Mouse (Mus musculus): ENCODE results near the gene 3110009E18Rik. TPM values are rescaled to one million over a fixed set of nuclear protein-coding genes. Genes with fewer than 3 reads are reported as not detected.
A peak's percentile ranks its signal among the peaks of the same experiment; 100 is the strongest.

The 3110009E18Rik gene
- polyA plus RNA-seq, 1 experiment from 2014 or later, result 14.4 TPM

GRCm38 (mm10) chr1:120204834-120205233 lies 83.8 kb downstream of the 3110009E18Rik start:
- Histone ChIP-seq H3K4me1 (peaks cover 6% of the 10 kb centered on the region; the same call in 1 of the 2 replicates), H3K9me3 (no peaks in the 10 kb centered on the region), H3K36me3 (no peaks in the 10 kb centered on the region), H3K4me2 (no peak overlapping the region), H3K27ac (no peak overlapping the region), H3K27me3 (no peaks in the 10 kb centered on the region), H3K4me3 (no peak overlapping the region), H3K9ac (no peak overlapping the region)
- WGBS, result 61% methylated on average over 1 of the region's 1 CpGs
- no peak for ATAC-seq (ENCODE audit: borderline replicate concordance, extremely low read depth, low FRiP score, low TSS enrichment)

- ATAC-seq (ENCODE audit: borderline replicate concordance, extremely low read depth, low FRiP score, low TSS enrichment), result peak; percentile 65; the same call in 1 of the 2 replicates
- no peak overlapping the region for H3K4me2 ChIP-seq
- H3K9ac ChIP-seq, result no peak overlapping the region
- no peaks in the 10 kb centered on the region for H3K36me3 ChIP-seq
- H3K4me3 ChIP-seq, result no peak overlapping the region
- H3K27me3 ChIP-seq, result no peaks in the 10 kb centered on the region
- H3K27ac ChIP-seq, result no peak overlapping the region
- 41% methylated on average over 6 of the region's 6 CpGs for WGBS
- H3K9me3 ChIP-seq, result no peaks in the 10 kb centered on the region
- peaks cover 6% of the 10 kb centered on the region; the same call in 1 of the 2 replicates for H3K4me1 ChIP-seq
These were observed 86.6 kb downstream of the 3110009E18Rik start for GRCm38 (mm10) chr1:120207568-120207967.

GRCm38 (mm10) chr1:120208502-120209230 lies 87.7 kb downstream of the 3110009E18Rik start:
- ATAC-seq (ENCODE audit: borderline replicate concordance, extremely low read depth, low FRiP score, low TSS enrichment), result no peak
- H3K36me3 ChIP-seq, result no peaks in the 10 kb centered on the region
- H3K9me3 ChIP-seq, result no peaks in the 10 kb centered on the region
- no peak overlapping the region for H3K9ac ChIP-seq
- H3K27ac ChIP-seq, result no peak overlapping the region
- no peak overlapping the region for H3K4me3 ChIP-seq
- no peak overlapping the region for H3K4me2 ChIP-seq
- H3K27me3 ChIP-seq, result no peaks in the 10 kb centered on the region
- 83% methylated on average over 11 of the region's 11 CpGs for WGBS
- peaks cover 6% of the 10 kb centered on the region; the same call in 1 of the 2 replicates for H3K4me1 ChIP-seq

- no peaks in the 10 kb centered on the region for H3K27me3 ChIP-seq
- peak; percentile 49; the same call in 1 of the 2 replicates for ATAC-seq (ENCODE audit: borderline replicate concordance, extremely low read depth, low FRiP score, low TSS enrichment)
- no peak overlapping the region for H3K4me2 ChIP-seq
- H3K9me3 ChIP-seq, result no peaks in the 10 kb centered on the region
- peaks cover 6% of the 10 kb centered on the region for H3K4me1 ChIP-seq
- 33% methylated on average over 6 of the region's 6 CpGs for WGBS
- no peaks in the 10 kb centered on the region for H3K36me3 ChIP-seq
- no peak overlapping the region for H3K4me3 ChIP-seq
- no peak overlapping the region for H3K9ac ChIP-seq
- H3K27ac ChIP-seq, result peak overlapping the region; percentile 29; the same call in 1 of the 2 replicates
These were observed 99.9 kb downstream of the 3110009E18Rik start for GRCm38 (mm10) chr1:120220841-120221240.

DNA sequence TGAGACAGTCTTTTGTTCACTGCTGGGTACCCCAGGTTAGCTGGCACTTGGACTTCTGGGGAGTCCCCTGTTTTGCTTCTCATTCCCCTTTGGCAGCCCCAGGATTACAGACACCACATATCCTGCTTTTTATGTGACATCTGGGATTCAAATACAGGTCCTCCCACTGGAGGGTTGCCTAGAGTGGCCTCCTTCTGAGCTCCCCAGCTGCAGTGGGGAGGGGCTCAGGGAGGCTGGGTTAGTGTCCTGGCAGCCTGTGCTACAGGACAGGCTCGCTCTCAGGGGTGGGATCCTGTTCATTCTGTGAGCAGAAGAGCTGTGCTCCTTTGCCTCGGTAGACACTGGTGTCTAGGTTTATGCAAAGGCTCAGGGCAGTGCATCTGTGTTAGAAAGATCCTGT lies 100.3 kb downstream of the 3110009E18Rik start:
- peaks cover 6% of the 10 kb centered on the region for H3K4me1 ChIP-seq
- H3K36me3 ChIP-seq, result no peaks in the 10 kb centered on the region
- no peak overlapping the region for H3K9ac ChIP-seq
- no peak overlapping the region for H3K4me3 ChIP-seq
- no peaks in the 10 kb centered on the region for H3K27me3 ChIP-seq
- 41% methylated on average over 2 of the region's 2 CpGs for WGBS
- peak; percentile 71; the same call in 1 of the 2 replicates for ATAC-seq (ENCODE audit: borderline replicate concordance, extremely low read depth, low FRiP score, low TSS enrichment)
- peak overlapping the region; percentile 29; the same call in 1 of the 2 replicates for H3K27ac ChIP-seq
- no peaks in the 10 kb centered on the region for H3K9me3 ChIP-seq
- no peak overlapping the region for H3K4me2 ChIP-seq

- WGBS, result 47% methylated on average over 4 of the region's 4 CpGs
- H3K27me3 ChIP-seq, result no peaks in the 10 kb centered on the region
- peaks cover 6% of the 10 kb centered on the region for H3K4me1 ChIP-seq
- no peak overlapping the region for H3K27ac ChIP-seq
- no peak overlapping the region for H3K4me3 ChIP-seq
- no peak overlapping the region for H3K4me2 ChIP-seq
- no peaks in the 10 kb centered on the region for H3K36me3 ChIP-seq
- ATAC-seq (ENCODE audit: borderline replicate concordance, extremely low read depth, low FRiP score, low TSS enrichment), result no peak
- H3K9me3 ChIP-seq, result no peaks in the 10 kb centered on the region
- H3K9ac ChIP-seq, result no peak overlapping the region
These were observed 102.6 kb downstream of the 3110009E18Rik start for GRCm38 (mm10) chr1:120223613-120224012.

DNA sequence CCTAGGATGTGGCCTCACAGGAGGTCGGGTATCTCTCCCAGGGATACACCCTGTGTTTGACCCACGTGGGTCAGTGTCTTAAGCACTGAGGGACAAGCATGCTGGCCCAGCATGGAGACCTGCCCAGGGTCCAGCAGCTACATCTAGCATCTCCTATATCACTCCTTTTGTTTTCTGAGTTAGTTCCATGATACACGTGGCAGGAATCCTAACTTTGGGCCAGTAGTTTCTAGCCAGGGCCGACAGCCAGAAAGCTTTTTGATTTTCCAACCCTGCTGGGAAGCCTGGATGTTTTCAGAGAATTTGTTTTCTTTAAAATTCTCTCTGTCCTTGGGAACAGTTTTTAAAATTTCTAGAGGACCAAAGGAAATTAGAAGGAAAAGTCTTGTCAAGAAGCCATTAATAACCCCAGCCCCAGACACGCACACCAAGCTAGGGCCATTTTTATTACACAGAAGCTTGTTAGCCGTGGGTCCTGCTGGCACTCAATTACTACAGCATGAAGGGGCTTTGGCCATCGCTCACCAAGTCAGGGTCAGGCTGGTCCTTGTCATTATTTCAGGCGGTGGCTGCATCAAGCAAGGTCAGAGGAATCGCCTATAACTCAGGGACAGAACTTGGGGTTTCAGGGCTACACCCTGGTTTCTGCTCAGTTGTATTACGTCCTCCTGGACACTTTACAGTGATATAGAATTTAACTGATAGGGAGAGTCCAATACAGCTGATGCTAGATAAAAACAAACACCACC lies 108.9 kb downstream of the 3110009E18Rik start:
- WGBS, result 67% methylated on average over 10 of the region's 10 CpGs
- H3K9ac ChIP-seq, result no peak overlapping the region
- H3K4me3 ChIP-seq, result no peak overlapping the region
- no peaks in the 10 kb centered on the region for H3K27me3 ChIP-seq
- no peak overlapping the region for H3K27ac ChIP-seq
- no peaks in the 10 kb centered on the region for H3K9me3 ChIP-seq
- ATAC-seq (ENCODE audit: borderline replicate concordance, extremely low read depth, low FRiP score, low TSS enrichment), result no peak
- no peaks in the 10 kb centered on the region for H3K36me3 ChIP-seq
- H3K4me1 ChIP-seq, result no peaks in the 10 kb centered on the region
- H3K4me2 ChIP-seq, result no peak overlapping the region

DNA sequence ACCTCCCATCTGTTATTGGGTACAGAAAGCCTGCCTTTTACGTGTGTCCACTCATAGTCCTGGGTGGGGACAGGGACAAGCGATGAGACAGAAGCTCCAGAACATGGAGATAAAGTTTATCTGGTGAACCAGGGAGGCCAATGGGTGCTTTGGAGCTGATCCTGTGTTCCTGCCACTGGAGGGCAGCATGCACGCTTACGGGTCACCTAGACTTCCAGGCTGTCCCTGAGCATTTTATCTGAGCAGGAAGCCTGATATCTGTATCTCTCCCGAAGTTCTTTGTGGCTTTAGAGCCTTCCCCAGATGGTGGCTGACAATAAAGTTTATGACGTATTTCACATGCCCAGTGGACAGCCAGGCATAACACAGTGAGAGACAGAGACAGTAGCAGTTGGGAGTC lies 110.3 kb downstream of the 3110009E18Rik start:
- Histone ChIP-seq H3K4me2 (no peak overlapping the region), H3K9ac (no peak overlapping the region), H3K27me3 (no peaks in the 10 kb centered on the region), H3K4me1 (no peaks in the 10 kb centered on the region), H3K9me3 (no peaks in the 10 kb centered on the region), H3K27ac (no peak overlapping the region), H3K4me3 (no peak overlapping the region), H3K36me3 (no peaks in the 10 kb centered on the region)
- 21% methylated on average over 6 of the region's 6 CpGs for whole genome bisulfite sequencing
- ATAC-seq (ENCODE audit: borderline replicate concordance, extremely low read depth, low FRiP score, low TSS enrichment), result 0 out of 2 replicates have a peak, but pooled peaks have one; percentile 19

- H3K27me3 ChIP-seq, result no peaks in the 10 kb centered on the region
- H3K9ac ChIP-seq, result no peak overlapping the region
- no peak for ATAC-seq (ENCODE audit: borderline replicate concordance, extremely low read depth, low FRiP score, low TSS enrichment)
- WGBS, result 70% methylated on average over 6 of the region's 6 CpGs
- H3K4me1 ChIP-seq, result no peaks in the 10 kb centered on the region
- H3K27ac ChIP-seq, result no peak overlapping the region
- no peaks in the 10 kb centered on the region for H3K9me3 ChIP-seq
- no peaks in the 10 kb centered on the region for H3K36me3 ChIP-seq
- no peak overlapping the region for H3K4me2 ChIP-seq
- no peak overlapping the region for H3K4me3 ChIP-seq
These were observed 111.2 kb downstream of the 3110009E18Rik start for GRCm38 (mm10) chr1:120232170-120232569.

DNA sequence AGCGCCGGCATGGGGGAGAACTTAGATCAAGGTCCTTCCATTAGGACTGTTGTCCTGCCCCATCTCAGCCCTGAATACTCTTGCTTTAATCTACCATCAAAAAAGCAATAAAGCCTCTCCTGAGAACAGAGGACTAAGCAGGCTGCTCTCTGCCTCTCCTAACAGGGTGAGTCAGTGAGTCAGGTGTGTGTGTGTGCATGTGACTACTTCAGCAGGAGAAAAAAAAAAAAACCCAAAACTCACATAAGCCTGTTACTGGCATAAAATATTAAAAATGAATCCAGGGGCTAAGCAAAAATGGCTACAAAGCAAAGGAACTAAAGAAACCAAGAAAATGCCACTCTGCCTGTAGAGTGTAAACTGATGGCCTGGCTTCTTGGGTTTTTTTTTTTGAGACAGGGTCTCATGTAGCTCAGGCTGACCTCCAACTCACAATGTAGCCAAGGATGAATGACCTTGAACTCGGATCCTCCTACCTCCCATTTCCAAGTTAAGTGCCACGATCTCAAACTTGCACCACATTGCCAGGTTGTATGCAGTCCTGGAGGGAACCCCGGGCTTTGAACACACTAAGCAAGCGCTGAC lies 114.7 kb downstream of the 3110009E18Rik start:
- Histone ChIP-seq H3K36me3 (no peaks in the 10 kb centered on the region), H3K27me3 (no peaks in the 10 kb centered on the region), H3K4me2 (no peak overlapping the region), H3K4me3 (no peak overlapping the region), H3K9me3 (no peaks in the 10 kb centered on the region), H3K9ac (no peak overlapping the region), H3K4me1 (no peaks in the 10 kb centered on the region), H3K27ac (no peak overlapping the region)
- 84% methylated on average over 6 of the region's 6 CpGs for WGBS
- no peak for ATAC-seq (ENCODE audit: borderline replicate concordance, extremely low read depth, low FRiP score, low TSS enrichment)

DNA sequence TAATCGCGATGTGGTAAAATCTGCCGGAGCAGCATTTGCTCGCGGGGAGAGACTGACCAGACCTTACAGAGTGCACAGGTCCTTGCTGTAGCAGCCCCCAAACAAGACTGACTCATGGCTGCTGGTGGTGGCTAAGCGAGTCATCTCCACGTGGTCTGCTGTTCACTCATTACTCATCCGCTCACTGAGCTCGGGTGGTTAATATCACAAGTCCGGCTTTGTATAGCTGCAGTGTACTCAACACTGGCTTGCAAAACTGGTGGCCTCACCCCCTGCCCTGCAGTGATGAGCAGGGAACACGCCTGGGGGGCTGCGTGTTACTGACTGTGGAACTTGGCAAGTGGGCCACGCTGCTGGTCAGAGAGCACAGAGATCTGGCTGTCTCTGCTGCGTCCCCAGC lies 115.4 kb downstream of the 3110009E18Rik start:
- ATAC-seq (ENCODE audit: borderline replicate concordance, extremely low read depth, low FRiP score, low TSS enrichment), result no peak
- H3K27ac ChIP-seq, result no peak overlapping the region
- no peaks in the 10 kb centered on the region for H3K4me1 ChIP-seq
- H3K4me2 ChIP-seq, result no peak overlapping the region
- H3K9ac ChIP-seq, result no peak overlapping the region
- no peaks in the 10 kb centered on the region for H3K27me3 ChIP-seq
- 77% methylated on average over 14 of the region's 14 CpGs for whole genome bisulfite sequencing
- H3K4me3 ChIP-seq, result no peak overlapping the region
- no peaks in the 10 kb centered on the region for H3K9me3 ChIP-seq
- H3K36me3 ChIP-seq, result no peaks in the 10 kb centered on the region

DNA sequence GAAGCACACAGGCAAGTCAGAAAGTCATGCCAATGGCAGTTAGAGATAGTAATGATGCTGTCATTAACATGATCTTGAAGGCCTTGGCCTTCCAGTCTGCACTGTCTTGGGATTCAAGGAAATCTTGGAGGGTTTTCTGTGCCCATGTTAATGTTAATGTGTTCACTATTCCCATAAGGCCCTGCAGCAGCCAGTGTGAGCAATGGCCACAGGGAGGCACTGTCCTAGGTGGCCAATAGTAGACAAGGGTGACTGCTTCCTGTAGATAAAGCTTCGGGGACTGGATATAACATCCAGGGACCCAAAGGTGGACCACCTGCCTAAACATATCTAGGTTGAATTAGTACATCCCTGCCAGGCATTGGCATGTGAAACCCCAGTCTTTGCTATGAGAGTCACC lies 116.1 kb downstream of the 3110009E18Rik start:
- WGBS, result 75% methylated on average over 1 of the region's 1 CpGs
- no peaks in the 10 kb centered on the region for H3K4me1 ChIP-seq
- H3K4me2 ChIP-seq, result no peak overlapping the region
- H3K36me3 ChIP-seq, result no peaks in the 10 kb centered on the region
- H3K9ac ChIP-seq, result no peak overlapping the region
- no peaks in the 10 kb centered on the region for H3K27me3 ChIP-seq
- H3K4me3 ChIP-seq, result no peak overlapping the region
- ATAC-seq (ENCODE audit: borderline replicate concordance, extremely low read depth, low FRiP score, low TSS enrichment), result no peak
- no peak overlapping the region for H3K27ac ChIP-seq
- no peaks in the 10 kb centered on the region for H3K9me3 ChIP-seq

Measured in lung, embryonic 15.5 days (tissue).